Mouse (Mus musculus) cortical plate, adult 2 months (tissue): Measurements from ENCODE around the gene Plekha8. TPM values are rescaled to one million over a fixed set of nuclear protein-coding genes. Genes with fewer than 3 reads are reported as not detected.
A peak's percentile ranks its signal among the peaks of the same experiment; 100 is the strongest.

Experiments
- H3K27ac ChIP-seq: fragments of 200-500 bp; 2 replicates; pipeline ENCODE4 v1.5.1; 2012; ENCODE audit warnings: low read length, control low read depth, inconsistent platforms; ENCODE audit not compliant: insufficient read depth
- H3K4me1 ChIP-seq: fragments of 200-500 bp; 2 replicates; pipeline ENCODE4 v1.6.1; 2011; ENCODE audit warnings: low read length; ENCODE audit not compliant: control insufficient read depth, insufficient read depth
- H3K4me3 ChIP-seq: fragments of 200-500 bp; 2 replicates; pipeline ENCODE4 v1.5.1; 2011; ENCODE audit warnings: mild to moderate bottlenecking, low read length, control low read depth; ENCODE audit not compliant: insufficient read depth
- CTCF ChIP-seq: fragments of 200-500 bp; IDR thresholded peaks from 2 replicates; pipeline ENCODE4 v1.5.1; 2011; ENCODE audit warnings: mild to moderate bottlenecking, control low read depth, low read length; ENCODE audit not compliant: insufficient read depth; ENCODE audit errors: extremely low read depth
- POLR2A ChIP-seq: fragments of 200-500 bp; IDR thresholded peaks from 2 replicates; pipeline ENCODE4 v1.6.1; 2011; ENCODE audit warnings: mild to moderate bottlenecking, low read length, control low read depth; ENCODE audit not compliant: insufficient read depth; ENCODE audit errors: extremely low read depth
- polyA plus RNA-seq: library from polyadenylated mRNA; depleted of rRNA; stranded (reverse); fragments of >200 nt; gene quantifications from 2 replicates; pipeline ENCODE4 v1.2.3, GENCODE M21; 2012

Plekha8 gene
- polyA plus RNA-seq, 1 experiment = 7.8 TPM

- TF ChIP-seq CTCF (no peak), POLR2A (no peak)
- no peak overlapping the region for H3K27ac ChIP-seq
- H3K4me1 ChIP-seq = peaks cover 7% of the 10 kb centered on the region
- no peak overlapping the region for H3K4me3 ChIP-seq
These were observed 37.2 kb upstream of the Plekha8 start for GRCm38 (mm10) chr6:54557671-54558070.

- Histone ChIP-seq H3K4me1 (peaks cover 9% of the 10 kb centered on the region), H3K27ac (no peak overlapping the region), H3K4me3 (no peak overlapping the region)
- TF ChIP-seq CTCF (no peak), POLR2A (no peak)
These were observed 36.4 kb upstream of the Plekha8 start for GRCm38 (mm10) chr6:54558466-54558865.

- Histone ChIP-seq H3K27ac (no peak overlapping the region), H3K4me1 (peaks cover 9% of the 10 kb centered on the region)
These were observed 32.7 kb upstream of the Plekha8 start for GRCm38 (mm10) chr6:54562018-54562809.

GRCm38 (mm10) chr6:54563561-54563960 is 31.4 kb upstream of the Plekha8 start:
- H3K4me1 ChIP-seq = peaks cover 9% of the 10 kb centered on the region
- no peak for TF ChIP-seq CTCF
- TF ChIP-seq POLR2A = no peak
- no peak overlapping the region for H3K27ac ChIP-seq
- H3K4me3 ChIP-seq = peak overlapping the region; percentile 55

More at GRCm38 (mm10) chr6:54562018-54562809, 32.7 kb upstream of the Plekha8 start:
- no peak overlapping the region for H3K4me3 ChIP-seq
- TF ChIP-seq CTCF (no peak), POLR2A (no peak)

- Histone ChIP-seq H3K4me3 (peak overlapping the region; percentile 55), H3K27ac (0 out of 2 replicates have a peak overlapping the region, but pooled peaks have one; percentile 16), H3K4me1 (peaks cover 8% of the 10 kb centered on the region)
- TF ChIP-seq POLR2A = no peak
- TF ChIP-seq CTCF = no peak
These were observed 30.4 kb upstream of the Plekha8 start for GRCm38 (mm10) chr6:54564506-54564991.

GRCm38 (mm10) chr6:54565012-54565411 is 29.9 kb upstream of the Plekha8 start:
- H3K4me3 ChIP-seq = peak overlapping the region; percentile 55
- TF ChIP-seq POLR2A = no peak
- TF ChIP-seq CTCF = no peak
- 0 out of 2 replicates have a peak overlapping the region, but pooled peaks have one; percentile 19 for H3K27ac ChIP-seq
- H3K4me1 ChIP-seq = peaks cover 7% of the 10 kb centered on the region

GRCm38 (mm10) chr6:54565665-54566545 is 29.0 kb upstream of the Plekha8 start, which contains the start of gene Scrn1:
Gene Scrn1 (minus strand): TSS chr6:54566489.
- peak within 1 kb of the TSS; percentile 19 for H3K27ac ChIP-seq
- TF ChIP-seq POLR2A (peak; percentile 68; the same call in 1 of the 2 replicates), CTCF (no peak)
- H3K4me3 ChIP-seq = peak within 1 kb of the TSS; percentile 55
- peaks cover 7% of the 10 kb centered on the region for H3K4me1 ChIP-seq

GRCm38 (mm10) chr6:54566546-54566919 is 28.4 kb upstream of the Plekha8 start:
- peaks cover 7% of the 10 kb centered on the region for H3K4me1 ChIP-seq
- H3K27ac ChIP-seq = peak overlapping the region; percentile 19; the same call in 1 of the 2 replicates
- TF ChIP-seq POLR2A (no peak), CTCF (no peak)
- H3K4me3 ChIP-seq = peak overlapping the region; percentile 55

GRCm38 (mm10) chr6:54569776-54570175 is 25.1 kb upstream of the Plekha8 start:
- no peak overlapping the region for H3K27ac ChIP-seq
- H3K4me3 ChIP-seq = no peak overlapping the region
- peaks cover 2% of the 10 kb centered on the region; the same call in 1 of the 2 replicates for H3K4me1 ChIP-seq

More at GRCm38 (mm10) chr6:54569776-54570175, 25.1 kb upstream of the Plekha8 start:
- TF ChIP-seq POLR2A (no peak), CTCF (no peak)
